Mouse (Mus musculus) heart, adult 18-20 months (tissue): ENCODE measurements at regions not wholly inside any gene's neighbourhood (a gene's known extent, or its start where the extent isn't known, plus 50 kb on each side); places are given as distances from the start of the nearest gene placed in this dataset.

Experiments
- DNase-seq, 2 experiments: peaks; one replicate each; pipeline ENCODE4 v3.0.0; 2021 to 2022; ENCODE audit warnings: mixed read lengths in 1 of 2

GRCm38 (mm10) chr8:103370394-103370793 lies 585.0 kb upstream of the Cdh11 start:
- DNase-seq: no peak

GRCm38 (mm10) chr8:103373007-103373406 lies 587.6 kb upstream of the Cdh11 start:
- DNase-seq: no peak

GRCm38 (mm10) chr8:103374151-103374550 lies 588.7 kb upstream of the Cdh11 start:
- DNase-seq: no peak

GRCm38 (mm10) chr8:103378545-103378944 lies 593.1 kb upstream of the Cdh11 start:
- DNase-seq: no peak

GRCm38 (mm10) chr8:103381575-103381974 lies 596.1 kb upstream of the Cdh11 start:
- DNase-seq: no peak

- DNase-seq: no peak
Observed at GRCm38 (mm10) chr8:103391359-103391758, 605.9 kb upstream of the Cdh11 start.

- DNase-seq: no peak
Observed at GRCm38 (mm10) chr8:103395316-103395715, 609.9 kb upstream of the Cdh11 start.

GRCm38 (mm10) chr8:103398179-103398578 lies 612.7 kb upstream of the Cdh11 start:
- DNase-seq: no peak

GRCm38 (mm10) chr8:103399466-103399865 lies 614.0 kb upstream of the Cdh11 start:
- DNase-seq: no peak

- DNase-seq: no peak
Observed at GRCm38 (mm10) chr8:103400143-103400542, 614.7 kb upstream of the Cdh11 start.

- no peak for DNase-seq
Observed at GRCm38 (mm10) chr8:103402731-103403130, 617.3 kb upstream of the Cdh11 start.

- DNase-seq: no peak
Observed at GRCm38 (mm10) chr8:103403826-103404225, 618.4 kb upstream of the Cdh11 start.

- no peak for DNase-seq
Observed at GRCm38 (mm10) chr8:103405787-103406186, 620.3 kb upstream of the Cdh11 start.

GRCm38 (mm10) chr8:103406921-103407320 lies 621.5 kb upstream of the Cdh11 start:
- no peak for DNase-seq

- DNase-seq: no peak
Observed at GRCm38 (mm10) chr8:103407631-103408030, 622.2 kb upstream of the Cdh11 start.

- DNase-seq: no peak
Observed at GRCm38 (mm10) chr8:103408411-103408810, 623.0 kb upstream of the Cdh11 start.

GRCm38 (mm10) chr8:103409121-103409551 lies 623.7 kb upstream of the Cdh11 start:
- DNase-seq: peak; percentile 15 to 39

- no peak for DNase-seq
Observed at GRCm38 (mm10) chr8:103412731-103413130, 627.3 kb upstream of the Cdh11 start.

GRCm38 (mm10) chr8:103413589-103414575 lies 628.4 kb upstream of the Cdh11 start:
- DNase-seq: no peak

- no peak for DNase-seq
Observed at GRCm38 (mm10) chr8:103422313-103422973, 637.0 kb upstream of the Cdh11 start.

GRCm38 (mm10) chr8:103425967-103426366 lies 640.5 kb upstream of the Cdh11 start:
- no peak for DNase-seq

GRCm38 (mm10) chr8:103430874-103431492 lies 645.5 kb upstream of the Cdh11 start:
- no peak for DNase-seq
